Mouse (Mus musculus): ENCODE results near the gene Nbdy. TPM values are rescaled to one million over a fixed set of nuclear protein-coding genes. Genes with fewer than 3 reads are reported as not detected.

Nbdy gene
- 14.8 and 16.8 TPM in 2 replicates for polyA plus RNA-seq (2015; fragmentation: Nextera tagmentation; extraction: Ambion mirVana)

GRCm38 (mm10) chrX:153723110-153723916, at the start of gene Nbdy:
TSS of gene Nbdy (plus strand) at chrX:153723590.
- 15% methylated on average over 31 of the region's 32 CpGs for WGBS (ENCODE audit: insufficient replicate concordance)
- H3K27me3 ChIP-seq (ENCODE audit: control insufficient read depth, insufficient read depth, low read depth, low read length), result no peaks in the 10 kb centered on the region
- no peaks in the 10 kb centered on the region for H3K36me3 ChIP-seq (ENCODE audit: control insufficient read depth, insufficient read depth)
- H3K9me3 ChIP-seq (replicated peaks; ENCODE audit: control insufficient read depth, low read length), result no peaks in the 10 kb centered on the region
- no peaks in the 10 kb centered on the region for H3K4me1 ChIP-seq (ENCODE audit: control insufficient read depth, low read depth, low read length)
- H3K27ac ChIP-seq (ENCODE audit: low read length), result no peak within 1 kb of the TSS
- peak within 1 kb of the TSS; percentile 54 for H3K4me3 ChIP-seq (ENCODE audit: low read depth, low read length)
- ATAC-seq (ENCODE audit: low read depth), result peak; percentile 72
- H3K4me2 ChIP-seq (ENCODE audit: low read depth, low read length), result peak within 1 kb of the TSS; percentile 60
- H3K9ac ChIP-seq (ENCODE audit: low read depth, low read length), result peak within 1 kb of the TSS; percentile 35

DNA sequence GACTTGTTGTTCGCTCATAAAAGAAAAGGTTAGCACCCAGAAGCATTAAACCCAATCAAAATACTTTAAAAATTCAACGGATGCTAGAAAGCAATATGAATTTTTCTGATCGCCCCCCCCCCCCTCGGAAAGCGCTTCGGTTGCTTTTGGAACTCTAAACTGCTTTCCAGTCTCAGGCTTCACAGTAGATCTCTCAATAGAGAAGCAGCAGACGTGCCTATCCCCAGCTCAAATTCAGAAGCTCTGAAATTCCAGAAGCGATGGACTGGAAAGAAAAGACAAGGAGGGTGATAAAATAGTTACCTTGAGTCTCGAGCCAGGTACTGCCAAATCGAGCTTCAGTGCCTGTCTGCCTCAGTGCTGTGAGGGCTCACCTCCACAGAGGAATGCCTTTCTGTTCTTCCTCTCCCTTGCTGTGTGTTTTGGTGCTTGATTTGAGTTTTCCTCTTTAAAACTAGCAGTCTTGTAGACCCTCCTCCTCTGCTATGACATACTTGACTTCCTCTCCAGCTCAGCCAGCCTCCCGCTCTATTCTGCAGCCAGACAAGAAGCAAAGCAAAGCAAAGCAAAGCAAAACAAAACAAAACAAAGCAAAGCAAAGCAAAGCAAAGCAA, 27.5 kb upstream of the Nbdy start, which contains the start of gene Kctd12b:
Kctd12b (minus strand) TSS at position 610 of the 614 bp plus-strand sequence.
- ATAC-seq (ENCODE audit: low read depth), result no peak
- H3K36me3 ChIP-seq (ENCODE audit: control insufficient read depth, insufficient read depth), result no peaks in the 10 kb centered on the region
- WGBS (ENCODE audit: insufficient replicate concordance), result 16% methylated on average over 11 of the region's 11 CpGs
- H3K4me1 ChIP-seq (ENCODE audit: control insufficient read depth, low read depth, low read length), result no peaks in the 10 kb centered on the region
- H3K27me3 ChIP-seq (ENCODE audit: control insufficient read depth, insufficient read depth, low read depth, low read length), result no peaks in the 10 kb centered on the region
- 0 out of 2 replicates have a peak within 1 kb of the TSS, but pooled peaks have one; percentile 15 for H3K4me2 ChIP-seq (ENCODE audit: low read depth, low read length)
- H3K4me3 ChIP-seq (ENCODE audit: low read depth, low read length), result peak within 1 kb of the TSS; percentile 31
- H3K9ac ChIP-seq (ENCODE audit: low read depth, low read length), result no peak within 1 kb of the TSS
- no peaks in the 10 kb centered on the region for H3K9me3 ChIP-seq (replicated peaks; ENCODE audit: control insufficient read depth, low read length)
- no peak within 1 kb of the TSS for H3K27ac ChIP-seq (ENCODE audit: low read length)

DNA sequence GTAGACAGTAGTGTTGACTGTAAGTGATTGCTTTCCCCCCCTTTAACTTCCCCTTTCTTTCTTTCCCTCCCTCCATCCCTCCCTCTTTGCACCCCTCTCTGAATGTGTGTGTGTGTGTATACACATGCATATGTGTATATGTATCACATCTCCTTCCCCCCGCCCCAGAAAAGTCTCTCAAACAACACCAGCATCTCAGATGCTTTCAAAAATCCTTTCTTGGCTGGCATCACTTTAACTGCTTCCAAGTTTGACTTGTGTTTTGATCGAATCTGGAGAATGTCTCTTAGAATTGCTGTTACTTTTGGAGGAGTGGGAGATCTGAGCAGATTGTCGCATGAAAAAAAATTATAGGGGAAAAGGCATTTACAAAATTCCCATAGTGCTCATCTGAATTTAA, 22.9 kb upstream of the Nbdy start:
- Histone ChIP-seq H3K4me2 (ENCODE audit: low read depth, low read length) (no peak overlapping the region), H3K9ac (ENCODE audit: low read depth, low read length) (no peak overlapping the region), H3K4me1 (ENCODE audit: control insufficient read depth, low read depth, low read length) (no peaks in the 10 kb centered on the region), H3K36me3 (ENCODE audit: control insufficient read depth, insufficient read depth) (no peaks in the 10 kb centered on the region), H3K9me3 (replicated peaks; ENCODE audit: control insufficient read depth, low read length) (no peaks in the 10 kb centered on the region), H3K4me3 (ENCODE audit: low read depth, low read length) (no peak overlapping the region), H3K27ac (ENCODE audit: low read length) (no peak overlapping the region), H3K27me3 (ENCODE audit: control insufficient read depth, insufficient read depth, low read depth, low read length) (no peaks in the 10 kb centered on the region)
- ATAC-seq (ENCODE audit: low read depth), result no peak
- 47% methylated on average over 3 of the region's 3 CpGs for WGBS (ENCODE audit: insufficient replicate concordance)

DNA sequence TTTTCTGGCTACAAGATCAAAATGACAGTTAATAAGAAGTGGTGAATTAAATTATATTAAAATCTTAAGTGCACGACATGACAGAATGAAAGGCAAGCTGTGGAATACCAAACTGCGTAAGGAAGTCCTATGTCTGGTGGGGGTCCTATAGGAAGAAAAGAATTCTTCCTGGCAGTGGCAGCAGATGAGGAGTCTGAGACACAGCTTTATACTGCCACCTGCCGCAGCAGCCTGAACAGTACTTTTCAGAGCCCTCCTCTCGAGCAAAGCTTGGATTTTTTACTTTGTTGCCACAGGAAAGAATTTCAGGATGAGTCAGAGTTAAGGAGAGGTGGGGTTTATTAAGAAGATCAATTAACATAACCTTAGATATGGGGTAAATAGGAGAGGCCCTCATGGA, 15.7 kb upstream of the Nbdy start:
- no peak for ATAC-seq (ENCODE audit: low read depth)
- H3K27ac ChIP-seq (ENCODE audit: low read length), result no peak overlapping the region
- H3K36me3 ChIP-seq (ENCODE audit: control insufficient read depth, insufficient read depth), result no peaks in the 10 kb centered on the region
- no peaks in the 10 kb centered on the region for H3K4me1 ChIP-seq (ENCODE audit: control insufficient read depth, low read depth, low read length)
- no peaks in the 10 kb centered on the region for H3K9me3 ChIP-seq (replicated peaks; ENCODE audit: control insufficient read depth, low read length)
- 39% methylated on average over 4 of the region's 4 CpGs for WGBS (ENCODE audit: insufficient replicate concordance)
- H3K4me2 ChIP-seq (ENCODE audit: low read depth, low read length), result no peak overlapping the region
- no peak overlapping the region for H3K9ac ChIP-seq (ENCODE audit: low read depth, low read length)
- H3K4me3 ChIP-seq (ENCODE audit: low read depth, low read length), result no peak overlapping the region
- H3K27me3 ChIP-seq (ENCODE audit: control insufficient read depth, insufficient read depth, low read depth, low read length), result no peaks in the 10 kb centered on the region

DNA sequence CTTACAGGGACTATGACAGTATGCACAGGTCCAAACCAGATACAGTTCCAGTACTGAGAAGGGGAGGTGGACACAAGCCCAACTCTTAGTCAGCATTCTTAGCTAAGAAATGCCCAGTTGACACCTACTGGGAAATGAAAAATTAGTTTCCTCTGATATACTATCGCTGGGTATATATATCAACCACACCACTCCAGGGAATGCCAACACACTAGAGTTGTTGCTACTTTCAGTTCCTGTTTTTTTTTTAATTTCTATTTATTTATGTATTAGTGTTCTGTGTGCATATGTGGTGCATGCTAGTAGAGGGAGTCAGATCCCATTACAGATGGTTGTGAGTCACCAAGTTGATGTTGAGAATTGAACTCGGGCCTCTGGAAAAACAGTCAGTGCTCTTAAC, 6.7 kb upstream of the Nbdy start:
- H3K4me1 ChIP-seq (ENCODE audit: control insufficient read depth, low read depth, low read length), result no peaks in the 10 kb centered on the region
- WGBS (ENCODE audit: insufficient replicate concordance), result 61% methylated on average over 2 of the region's 2 CpGs
- no peak overlapping the region for H3K9ac ChIP-seq (ENCODE audit: low read depth, low read length)
- no peak for ATAC-seq (ENCODE audit: low read depth)
- no peaks in the 10 kb centered on the region for H3K9me3 ChIP-seq (replicated peaks; ENCODE audit: control insufficient read depth, low read length)
- no peaks in the 10 kb centered on the region for H3K27me3 ChIP-seq (ENCODE audit: control insufficient read depth, insufficient read depth, low read depth, low read length)
- H3K36me3 ChIP-seq (ENCODE audit: control insufficient read depth, insufficient read depth), result no peaks in the 10 kb centered on the region
- H3K27ac ChIP-seq (ENCODE audit: low read length), result no peak overlapping the region
- no peak overlapping the region for H3K4me3 ChIP-seq (ENCODE audit: low read depth, low read length)
- no peak overlapping the region for H3K4me2 ChIP-seq (ENCODE audit: low read depth, low read length)

DNA sequence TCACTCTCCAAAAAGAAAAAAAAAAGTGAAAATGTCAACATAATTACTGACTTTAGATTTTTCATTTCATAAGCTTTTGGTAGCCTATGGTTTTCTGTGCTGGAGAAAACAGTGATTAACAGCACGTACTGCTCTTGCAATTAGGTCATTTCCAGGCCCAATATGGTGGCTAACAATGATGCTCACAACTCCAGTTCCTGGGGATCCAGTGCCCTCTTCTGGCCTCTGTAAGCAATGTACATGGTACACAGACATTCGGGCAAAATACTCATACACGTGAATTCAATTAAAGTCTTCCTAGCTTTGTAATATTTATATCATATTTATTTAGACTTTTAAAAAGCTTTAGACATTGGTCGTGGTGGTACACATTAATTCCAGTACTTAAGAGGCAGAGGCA, 3.8 kb upstream of the Nbdy start:
- no peak for ATAC-seq (ENCODE audit: low read depth)
- Histone ChIP-seq H3K9me3 (replicated peaks; ENCODE audit: control insufficient read depth, low read length) (no peaks in the 10 kb centered on the region), H3K9ac (ENCODE audit: low read depth, low read length) (no peak overlapping the region), H3K4me3 (ENCODE audit: low read depth, low read length) (no peak overlapping the region), H3K27me3 (ENCODE audit: control insufficient read depth, insufficient read depth, low read depth, low read length) (no peaks in the 10 kb centered on the region), H3K36me3 (ENCODE audit: control insufficient read depth, insufficient read depth) (no peaks in the 10 kb centered on the region), H3K4me2 (ENCODE audit: low read depth, low read length) (no peak overlapping the region), H3K4me1 (ENCODE audit: control insufficient read depth, low read depth, low read length) (no peaks in the 10 kb centered on the region), H3K27ac (ENCODE audit: low read length) (no peak overlapping the region)
- WGBS (ENCODE audit: insufficient replicate concordance), result 22% methylated on average over 4 of the region's 4 CpGs

DNA sequence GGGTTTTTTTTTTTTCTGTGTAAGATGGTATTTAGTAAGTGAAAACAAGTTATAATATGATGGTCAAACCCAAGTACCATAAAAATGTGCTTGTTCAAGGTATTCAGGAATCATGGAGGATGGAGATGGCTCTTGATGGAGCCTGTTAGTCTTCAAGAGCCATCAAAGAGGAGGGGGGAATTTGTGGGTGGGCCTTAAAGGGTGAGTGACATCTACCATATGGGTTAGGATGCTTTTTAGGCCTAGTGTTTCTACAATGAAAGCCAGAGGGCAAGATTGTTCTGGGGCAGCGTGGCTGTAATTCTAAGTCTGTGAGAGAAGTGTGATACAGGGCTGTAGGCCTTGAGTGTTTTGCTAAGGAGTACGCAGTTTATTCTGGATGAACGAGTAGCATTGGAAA, 1.0 kb downstream of the Nbdy start:
- H3K4me2 ChIP-seq (ENCODE audit: low read depth, low read length), result peak overlapping the region; percentile 49
- peak overlapping the region; percentile 22; the same call in 1 of the 2 replicates for H3K4me3 ChIP-seq (ENCODE audit: low read depth, low read length)
- H3K36me3 ChIP-seq (ENCODE audit: control insufficient read depth, insufficient read depth), result no peaks in the 10 kb centered on the region
- no peak overlapping the region for H3K27ac ChIP-seq (ENCODE audit: low read length)
- H3K27me3 ChIP-seq (ENCODE audit: control insufficient read depth, insufficient read depth, low read depth, low read length), result no peaks in the 10 kb centered on the region
- H3K9me3 ChIP-seq (replicated peaks; ENCODE audit: control insufficient read depth, low read length), result no peaks in the 10 kb centered on the region
- no peaks in the 10 kb centered on the region for H3K4me1 ChIP-seq (ENCODE audit: control insufficient read depth, low read depth, low read length)
- ATAC-seq (ENCODE audit: low read depth), result no peak
- 49% methylated on average over 3 of the region's 3 CpGs for WGBS (ENCODE audit: insufficient replicate concordance)
- H3K9ac ChIP-seq (ENCODE audit: low read depth, low read length), result no peak overlapping the region

- H3K27me3 ChIP-seq (ENCODE audit: control insufficient read depth, insufficient read depth, low read depth, low read length), result no peaks in the 10 kb centered on the region
- no peaks in the 10 kb centered on the region for H3K4me1 ChIP-seq (ENCODE audit: control insufficient read depth, low read depth, low read length)
- no peak for ATAC-seq (ENCODE audit: low read depth)
- no peak overlapping the region for H3K27ac ChIP-seq (ENCODE audit: low read length)
- H3K36me3 ChIP-seq (ENCODE audit: control insufficient read depth, insufficient read depth), result no peaks in the 10 kb centered on the region
- H3K9ac ChIP-seq (ENCODE audit: low read depth, low read length), result no peak overlapping the region
- WGBS (ENCODE audit: insufficient replicate concordance), result 65% methylated on average over 4 of the region's 4 CpGs
- no peak overlapping the region for H3K4me2 ChIP-seq (ENCODE audit: low read depth, low read length)
- no peaks in the 10 kb centered on the region for H3K9me3 ChIP-seq (replicated peaks; ENCODE audit: control insufficient read depth, low read length)
- no peak overlapping the region for H3K4me3 ChIP-seq (ENCODE audit: low read depth, low read length)
Observed at GRCm38 (mm10) chrX:153735697-153736096, 12.3 kb downstream of the Nbdy start.

DNA sequence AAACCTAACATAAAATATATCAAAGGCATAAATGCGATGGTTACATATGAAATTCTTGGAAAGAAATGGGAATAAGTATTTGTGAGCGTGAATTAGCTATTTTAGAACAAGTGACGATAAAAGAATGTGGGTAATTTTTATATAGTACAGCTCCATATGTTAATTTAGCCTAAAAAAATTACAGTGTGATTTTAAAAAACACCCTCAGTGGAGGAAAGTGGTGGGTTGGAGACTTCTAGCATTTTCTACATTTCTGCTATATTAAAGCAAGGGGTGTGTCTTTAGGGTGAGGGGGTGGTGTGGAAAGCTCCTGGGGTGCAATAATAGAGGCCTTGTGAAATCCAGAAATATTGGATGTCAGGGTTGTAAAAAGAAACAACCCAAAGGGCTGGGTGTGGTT, 19.1 kb downstream of the Nbdy start:
- H3K27me3 ChIP-seq (ENCODE audit: control insufficient read depth, insufficient read depth, low read depth, low read length), result no peaks in the 10 kb centered on the region
- H3K9ac ChIP-seq (ENCODE audit: low read depth, low read length), result no peak overlapping the region
- H3K27ac ChIP-seq (ENCODE audit: low read length), result no peak overlapping the region
- no peaks in the 10 kb centered on the region for H3K4me1 ChIP-seq (ENCODE audit: control insufficient read depth, low read depth, low read length)
- 59% methylated on average over 3 of the region's 3 CpGs for WGBS (ENCODE audit: insufficient replicate concordance)
- no peak overlapping the region for H3K4me2 ChIP-seq (ENCODE audit: low read depth, low read length)
- H3K36me3 ChIP-seq (ENCODE audit: control insufficient read depth, insufficient read depth), result no peaks in the 10 kb centered on the region
- no peak overlapping the region for H3K4me3 ChIP-seq (ENCODE audit: low read depth, low read length)
- no peak for ATAC-seq (ENCODE audit: low read depth)
- H3K9me3 ChIP-seq (replicated peaks; ENCODE audit: control insufficient read depth, low read length), result no peaks in the 10 kb centered on the region
